Mouse (Mus musculus): ENCODE measurements at regions not wholly inside any gene's neighbourhood (a gene's known extent, or its start where the extent isn't known, plus 50 kb on each side); places are given as distances from the start of the nearest gene placed in this dataset.

DNA sequence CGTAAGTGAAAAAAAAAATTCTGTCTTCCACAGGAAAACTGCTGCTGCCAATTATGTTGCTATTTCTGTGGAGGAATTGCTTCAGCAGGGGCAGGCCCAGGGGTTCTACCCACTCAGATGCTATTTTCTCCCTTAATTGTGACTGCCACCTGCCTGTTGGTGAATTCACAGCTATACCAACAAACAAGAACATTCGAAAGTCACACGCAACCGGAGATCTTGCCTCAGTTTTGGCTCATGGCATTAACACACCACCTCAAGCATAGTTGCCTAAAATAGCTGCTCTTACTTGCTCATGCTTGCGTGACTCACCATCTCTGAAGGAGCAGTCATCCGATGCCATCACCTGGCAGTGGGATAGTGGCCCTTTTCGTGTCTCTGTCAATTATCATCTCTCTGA, 498.3 kb downstream of the Epm2a start:
- TF ChIP-seq HCFC1 (IDR thresholded peaks at IDR 0.05; ENCODE audit: borderline replicate concordance, insufficient read depth, low read length) (no peak), MAFK (IDR thresholded peaks at IDR 0.05; ENCODE audit: insufficient read depth, low read depth, low read length) (no peak), CHD2 (IDR thresholded peaks at IDR 0.05; ENCODE audit: low read depth, low read length) (no peak), ZNF384 (IDR thresholded peaks at IDR 0.05; ENCODE audit: low read depth, low read length) (no peak)

Data from ES-E14 (cell line).